Mouse (Mus musculus) fat pad, adult 2 months (tissue): ENCODE data around the gene Dscam.

ENCODE experiments used
- DNase-seq: peaks from one replicate; pipeline ENCODE4 v3.0.0-alpha.2; 2011; ENCODE audit warnings: low read depth, low spot score; ENCODE audit errors: extremely low read depth

The Dscam gene

GRCm38 (mm10) chr16:97110028-97110427 is 60.5 kb downstream of the Dscam start:
- DNase-seq, result no peak

DNA sequence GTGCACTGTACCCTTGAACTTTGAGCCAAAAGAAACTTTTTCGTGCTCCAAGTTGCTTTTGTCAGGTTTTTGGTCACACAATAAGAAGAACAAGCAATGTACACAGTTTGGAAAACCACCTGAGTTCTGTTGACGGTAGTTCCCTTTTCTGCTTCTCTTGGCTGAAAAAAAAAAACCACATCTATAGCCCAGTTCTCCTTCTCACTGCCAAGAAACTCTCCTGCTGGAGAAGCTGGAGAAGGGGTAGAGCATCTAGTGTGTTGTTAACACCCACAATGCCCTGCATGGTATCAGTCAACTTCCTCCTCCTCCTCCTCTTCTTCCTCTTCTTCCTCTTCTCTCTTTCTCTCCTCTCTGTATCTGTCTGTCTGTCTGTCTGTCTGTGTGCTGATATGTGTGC is 65.3 kb downstream of the Dscam start:
- no peak for DNase-seq

DNA sequence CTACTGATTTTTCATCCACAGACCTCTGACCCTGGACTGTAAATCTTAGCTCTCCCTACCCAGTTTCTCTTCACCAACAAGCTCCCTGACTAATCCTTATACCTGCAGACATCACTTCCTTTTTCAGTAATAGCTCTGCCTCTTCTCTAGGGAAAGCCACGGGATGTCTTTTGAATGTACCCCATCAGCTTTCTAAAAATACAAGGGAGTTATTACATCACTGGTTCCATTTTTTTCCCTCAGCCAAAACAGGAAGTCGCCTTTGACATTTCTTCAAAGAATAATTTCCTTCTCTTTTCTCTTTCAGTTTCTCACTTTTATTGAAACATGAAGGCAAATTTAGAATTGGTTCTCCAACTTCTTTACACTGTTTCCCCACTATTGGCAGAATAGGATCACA is 67.5 kb downstream of the Dscam start:
- DNase-seq, result no peak

- DNase-seq, result no peak
Observed at GRCm38 (mm10) chr16:97100091-97100490, 70.5 kb downstream of the Dscam start.

DNA sequence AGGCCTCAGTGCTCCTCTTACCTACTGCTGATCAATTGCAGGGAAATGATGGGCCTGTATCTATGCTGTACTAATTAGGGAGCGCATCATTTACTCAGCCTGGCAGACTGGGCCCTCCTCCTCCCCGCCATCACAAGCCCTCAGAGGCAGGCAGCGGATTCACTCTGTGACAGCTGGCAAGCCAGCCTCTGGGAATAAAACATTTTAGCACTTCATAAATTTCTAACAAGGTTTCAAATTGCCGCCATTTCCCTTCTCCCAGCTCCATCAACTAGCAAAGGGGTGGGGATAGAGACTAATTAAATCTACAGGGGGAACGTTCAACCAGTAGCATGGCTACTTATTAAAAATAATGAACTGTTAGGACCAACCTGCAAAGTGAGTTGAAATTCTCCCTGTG is 72.0 kb downstream of the Dscam start:
- no peak for DNase-seq

GRCm38 (mm10) chr16:97096709-97097108 is 73.8 kb downstream of the Dscam start:
- DNase-seq, result no peak

DNA sequence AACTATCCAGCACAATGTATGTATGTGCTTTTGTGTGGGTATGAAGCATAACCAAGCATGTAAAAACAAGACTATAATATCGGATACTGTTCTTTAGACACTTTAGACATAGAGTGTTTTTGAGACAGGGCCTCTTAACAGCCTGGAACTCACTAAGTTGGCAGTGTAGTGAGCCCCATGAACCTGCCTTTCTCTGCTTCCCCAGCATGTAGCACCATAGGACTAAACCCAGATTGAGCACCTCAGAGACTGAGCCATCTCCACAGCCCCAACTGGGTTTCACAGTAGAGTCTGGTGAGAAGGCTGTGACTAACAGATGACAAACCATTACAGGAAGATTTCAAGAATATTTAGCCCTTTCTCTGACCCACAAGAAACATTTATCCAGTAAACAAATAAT is 75.1 kb downstream of the Dscam start:
- no peak for DNase-seq

DNA sequence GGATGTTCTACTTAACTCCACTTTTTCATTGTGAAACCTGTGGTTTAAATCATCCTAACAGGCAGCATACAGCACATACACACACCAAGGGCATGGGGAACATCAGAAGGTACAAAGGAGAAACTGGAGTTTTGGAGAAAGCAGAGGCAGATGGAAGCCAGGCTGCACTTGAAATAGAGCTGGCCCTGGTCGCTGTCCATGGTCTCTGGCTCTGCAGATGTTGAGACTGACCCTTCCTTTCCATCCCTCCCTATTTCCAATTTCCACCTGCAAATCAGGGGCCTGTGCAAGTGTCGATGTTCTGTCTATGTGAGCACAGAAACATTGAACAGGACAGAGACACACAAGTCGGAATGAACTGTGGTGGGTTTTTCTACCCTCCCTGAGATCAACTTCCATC is 81.2 kb downstream of the Dscam start:
- no peak for DNase-seq

DNA sequence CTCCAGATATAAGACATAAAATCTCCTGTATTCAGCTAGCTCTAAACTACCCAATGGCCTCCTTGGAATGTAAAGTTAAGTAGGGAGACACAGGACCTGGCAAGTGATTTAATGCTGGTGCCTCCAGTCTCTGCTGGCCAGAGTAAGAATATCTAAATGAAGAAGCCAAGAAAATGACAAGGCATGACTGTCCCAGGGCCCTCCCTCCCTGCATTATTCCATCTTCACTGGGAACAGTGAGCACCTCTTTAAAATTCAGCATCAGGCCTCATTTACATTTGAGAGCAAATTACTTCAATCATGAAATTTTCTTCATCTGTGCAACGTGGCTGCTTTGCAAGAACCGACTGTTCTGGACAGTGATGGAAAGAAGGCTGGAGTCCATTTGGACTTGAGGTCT is 86.9 kb downstream of the Dscam start:
- no peak for DNase-seq

DNA sequence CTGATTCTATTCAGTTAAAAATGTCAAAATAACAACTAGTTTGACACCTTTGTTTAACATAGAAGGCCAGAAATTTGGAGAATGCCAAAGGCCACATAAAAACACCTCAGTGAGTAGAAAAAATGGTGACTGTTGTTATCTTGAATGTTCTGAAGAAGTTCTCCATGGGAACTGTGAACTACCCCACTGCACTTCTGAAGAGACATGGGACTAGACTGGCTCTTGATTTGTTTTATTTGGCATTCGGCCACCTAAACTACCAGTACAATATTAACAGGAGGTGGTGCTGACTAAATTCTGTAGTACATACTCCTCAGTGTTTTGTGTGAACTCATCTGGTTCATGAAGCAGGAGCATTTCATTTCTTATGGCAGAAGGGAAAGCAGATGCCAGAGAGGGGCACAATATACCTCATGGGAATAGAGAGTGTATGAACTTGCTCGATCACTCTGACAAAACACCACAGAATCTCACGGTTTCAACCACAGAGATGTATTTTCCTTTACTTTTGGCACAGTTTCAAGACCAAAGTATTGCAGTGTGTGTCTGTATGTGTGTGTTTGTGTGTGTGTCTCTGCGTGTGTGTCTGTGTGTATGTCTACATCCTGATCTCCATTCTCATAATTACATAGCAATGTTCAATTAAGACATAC is 94.5 kb downstream of the Dscam start:
- DNase-seq, result no peak

GRCm38 (mm10) chr16:97075137-97075902 is 95.2 kb downstream of the Dscam start:
- no peak for DNase-seq

- no peak for DNase-seq
Observed at GRCm38 (mm10) chr16:97073847-97074246, 96.7 kb downstream of the Dscam start.

DNA sequence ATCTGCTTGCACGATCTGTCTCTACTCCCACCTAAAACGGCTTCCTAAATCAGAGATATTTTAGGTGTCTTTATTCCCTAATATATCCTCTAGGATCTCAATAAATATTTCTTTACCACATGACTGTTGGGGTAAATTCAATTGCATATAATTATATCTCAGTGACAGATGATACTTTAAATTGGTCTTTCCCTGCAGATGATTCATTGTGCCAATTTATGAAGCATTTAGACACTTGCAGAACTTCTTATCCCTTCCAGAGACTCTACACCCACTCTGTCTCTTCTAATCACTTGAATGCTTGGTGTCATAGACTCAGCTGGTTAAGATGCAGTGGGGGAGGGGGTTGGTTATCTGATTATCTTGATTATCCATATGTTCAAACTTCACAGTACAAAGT is 97.9 kb downstream of the Dscam start:
- DNase-seq, result no peak

GRCm38 (mm10) chr16:97066856-97067255 is 103.7 kb downstream of the Dscam start:
- no peak for DNase-seq

- DNase-seq, result no peak
Observed at GRCm38 (mm10) chr16:97062207-97062606, 108.3 kb downstream of the Dscam start.

- no peak for DNase-seq
Observed at GRCm38 (mm10) chr16:97061390-97061789, 109.2 kb downstream of the Dscam start.

DNA sequence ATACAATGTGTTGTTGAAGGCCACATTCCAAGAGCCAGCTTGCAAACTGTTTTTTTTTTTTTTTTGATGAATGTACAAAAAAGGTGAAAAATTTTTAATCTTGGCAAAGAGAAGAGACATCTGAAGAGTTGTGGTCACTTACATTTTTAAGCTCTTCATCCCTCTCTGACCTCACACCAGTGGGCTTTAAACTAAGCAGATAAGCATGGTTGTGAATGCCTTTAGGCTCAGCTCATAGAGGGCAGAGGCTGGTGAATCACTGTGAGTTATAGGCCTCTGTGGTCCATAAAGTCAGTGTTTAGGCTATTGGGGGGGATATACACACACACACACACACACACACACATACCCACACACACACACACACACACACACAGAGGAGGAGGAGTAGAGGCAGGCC is 109.8 kb downstream of the Dscam start:
- no peak for DNase-seq

DNA sequence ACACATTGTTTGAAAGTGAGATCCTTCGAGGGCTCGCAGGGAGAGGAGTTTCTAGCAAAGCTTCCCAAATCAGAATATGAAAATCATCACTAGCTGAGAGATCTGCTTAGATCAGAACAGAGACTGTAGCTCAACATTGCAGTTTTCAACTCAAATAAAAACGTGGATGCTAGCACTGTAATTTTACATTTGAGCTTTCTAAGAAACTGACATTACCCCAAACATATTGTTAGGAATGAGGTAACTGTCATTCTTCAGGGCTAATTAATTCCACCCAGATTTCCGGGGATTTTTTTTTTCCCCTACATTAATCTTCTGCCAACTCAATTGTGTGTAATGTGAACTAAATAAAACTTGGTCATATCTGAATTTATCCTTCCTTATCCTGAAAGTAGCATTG is 110.3 kb downstream of the Dscam start:
- no peak for DNase-seq

- no peak for DNase-seq
Observed at GRCm38 (mm10) chr16:97035271-97035670, 135.3 kb downstream of the Dscam start.

DNA sequence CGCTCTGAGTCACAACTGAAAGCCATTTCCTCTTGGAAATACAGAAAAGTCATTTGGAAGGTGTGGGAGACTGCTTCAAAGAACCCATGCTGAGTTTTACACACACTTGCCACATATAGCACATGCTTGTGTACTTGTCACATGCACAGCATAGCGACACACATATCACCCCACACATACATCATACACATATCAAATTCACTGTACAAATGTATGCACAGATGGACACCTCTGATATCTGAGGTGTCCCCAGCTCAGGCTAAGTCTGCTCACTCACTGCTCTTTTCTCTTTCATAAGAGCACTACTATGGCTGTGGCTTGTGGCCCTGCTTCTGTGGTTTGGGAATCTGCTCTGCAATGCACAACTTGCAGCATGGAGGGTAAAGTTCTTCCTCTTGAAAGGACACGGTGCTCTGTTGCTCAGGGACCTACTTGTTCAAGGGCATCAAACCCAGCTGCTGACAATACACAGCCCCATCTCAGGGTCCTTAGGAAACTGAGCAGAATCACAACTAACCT is 137.0 kb downstream of the Dscam start:
- DNase-seq, result no peak

DNA sequence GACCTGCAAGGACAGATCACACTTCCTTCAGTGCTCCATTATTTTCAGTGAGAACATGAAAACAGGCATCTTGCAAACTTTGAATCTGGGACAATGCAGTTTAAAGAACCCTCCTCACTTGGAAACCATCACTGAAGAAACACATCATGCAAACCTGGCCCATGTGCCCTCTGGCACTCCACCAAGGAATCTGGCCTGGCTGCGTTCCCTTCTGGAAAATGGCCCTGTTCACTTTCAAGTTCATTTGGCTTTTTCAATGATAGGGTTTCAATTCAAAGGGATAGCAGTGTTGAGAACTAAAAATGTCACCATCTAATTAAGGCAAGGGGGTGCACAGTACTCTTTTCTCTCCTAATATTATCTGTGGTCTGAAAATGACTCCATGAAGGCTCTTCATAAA is 142.9 kb downstream of the Dscam start:
- DNase-seq, result no peak

DNA sequence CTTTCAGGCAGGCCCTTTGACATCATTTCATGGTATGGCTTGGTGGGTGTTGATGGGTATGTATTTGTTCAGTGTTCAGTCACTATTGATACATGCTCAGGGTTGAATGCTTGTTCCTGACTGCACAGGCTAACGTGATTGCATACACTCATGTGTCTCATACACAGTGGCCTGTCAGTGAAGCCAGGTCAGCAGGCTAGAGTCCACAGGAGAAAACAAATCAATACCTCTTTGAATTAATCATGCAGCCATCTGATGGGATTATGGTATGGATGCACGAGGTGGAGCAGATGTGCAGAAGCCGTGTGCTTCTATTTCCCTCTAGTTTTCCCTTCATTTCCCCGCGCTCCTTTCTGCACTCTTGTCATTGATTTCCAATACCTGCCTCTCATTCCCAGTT is 143.7 kb downstream of the Dscam start:
- no peak for DNase-seq

DNA sequence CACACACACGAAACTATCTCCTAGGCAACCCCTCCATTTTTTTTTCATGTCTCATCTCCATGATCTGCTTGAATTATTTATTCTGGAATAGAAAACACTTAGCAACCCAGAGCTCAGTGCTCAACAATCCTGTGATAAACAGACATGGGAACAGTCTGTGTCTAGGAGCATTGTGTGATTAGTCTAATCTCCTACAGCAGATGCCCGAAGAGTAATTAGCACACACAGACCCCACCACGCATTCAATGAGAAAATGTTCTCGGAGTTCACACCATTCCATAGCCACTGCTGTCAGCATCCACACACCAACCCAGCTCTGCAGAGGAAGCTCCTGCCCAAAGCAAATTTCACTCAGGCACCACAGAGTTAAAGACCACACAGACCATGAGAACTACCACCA is 146.1 kb downstream of the Dscam start:
- no peak for DNase-seq
